Mouse (Mus musculus) G1E (cell line): ENCODE data around the gene Foxj2. TPM values are rescaled to one million over a fixed set of nuclear protein-coding genes. Genes with fewer than 3 reads are reported as not detected.

Source experiments
- ATAC-seq: 2 replicates; pipeline ENCODE4 v1.8.0; 2016; ENCODE audit warnings: mild to moderate bottlenecking; ENCODE audit not compliant: insufficient number of reproducible peaks, poor library complexity, low FRiP score, severe bottlenecking; ENCODE audit errors: extremely low read depth
- DNase-seq: peaks from one replicate; pipeline ENCODE4 v3.0.0; 2012; ENCODE audit warnings: low spot score
- H3K27me3 ChIP-seq: 2 replicates; pipeline ENCODE4 v1.6.1; 2012; ENCODE audit warnings: mild to moderate bottlenecking, low read length, inconsistent platforms; ENCODE audit not compliant: insufficient read depth
- H3K36me3 ChIP-seq: replicated peaks from 2 replicates; pipeline ENCODE3; 2012; ENCODE audit warnings: mild to moderate bottlenecking, inconsistent platforms
- H3K4me1 ChIP-seq: 2 replicates; pipeline ENCODE4 v1.6.1; 2012; ENCODE audit warnings: low read depth, low read length, inconsistent platforms, mixed read lengths; ENCODE audit not compliant: insufficient read depth
- H3K4me3 ChIP-seq: 2 replicates; pipeline ENCODE4 v1.5.1; 2012; ENCODE audit warnings: low read depth, mild to moderate bottlenecking, inconsistent platforms, low read length, moderate library complexity, mixed read lengths
- H3K9me3 ChIP-seq: replicated peaks from 2 replicates; pipeline ENCODE4 v1.6.1; 2012; ENCODE audit warnings: inconsistent platforms
- CTCF ChIP-seq: IDR thresholded peaks from 2 replicates; pipeline ENCODE4 v1.5.1; 2012; ENCODE audit warnings: low read depth, low read length, inconsistent platforms, mixed read lengths
- GATA1 ChIP-seq: IDR thresholded peaks from 2 replicates; pipeline ENCODE4 v1.6.1; 2012; ENCODE audit warnings: borderline replicate concordance, low read length, inconsistent platforms, mixed read lengths
- GATA2 ChIP-seq: IDR thresholded peaks from 2 replicates; pipeline ENCODE4 v1.6.1; 2012; ENCODE audit warnings: low read depth, low read length, inconsistent platforms, borderline replicate concordance
- POLR2AphosphoS5 ChIP-seq: IDR thresholded peaks from 2 replicates; pipeline ENCODE4 v1.6.1; 2012; ENCODE audit warnings: low read depth, low read length, inconsistent platforms; ENCODE audit not compliant: insufficient replicate concordance
- TAL1 ChIP-seq: conservative IDR thresholded peaks from 2 replicates; pipeline ENCODE4 v1.6.1; 2012; ENCODE audit warnings: low read depth, low read length, inconsistent platforms, mixed read lengths
- polyA plus RNA-seq: library from polyadenylated mRNA; stranded (reverse); fragments of >175 nt; gene quantifications from 2 replicates; pipeline ENCODE4 v1.2.3, GENCODE M21; 2012
- total RNA-seq, 2 experiments: library from RNA; stranded (forward) in 1 of 2; stranded (reverse) in 1 of 2; fragments of 200-1000 nt in 1 of 2; fragments of >200 nt in 1 of 2; fragmentation: Nextera tagmentation in 1 of 2; gene quantifications; 2 replicates each; pipeline ENCODE4 v1.2.3; 2014 to 2017

Foxj2 gene
- total and polyA plus RNA-seq, 3 experiments = 3.9 to 27.8 (median 18.6) TPM

GRCm38 (mm10) chr6:122824086-122824485, 4.4 kb downstream of the Foxj2 start:
- H3K4me3 ChIP-seq = no peak overlapping the region
- ATAC-seq (no peak), DNase-seq (no peak)
- TF ChIP-seq GATA2 (no peak), TAL1 (no peak), GATA1 (no peak), CTCF (no peak), POLR2AphosphoS5 (no peak)
- peaks cover 38% of the 10 kb centered on the region for H3K36me3 ChIP-seq
- H3K9me3 ChIP-seq = no peaks in the 10 kb centered on the region
- peaks cover 71% of the 10 kb centered on the region for H3K4me1 ChIP-seq
- no peaks in the 10 kb centered on the region for H3K27me3 ChIP-seq

GRCm38 (mm10) chr6:122825166-122825565, 5.5 kb downstream of the Foxj2 start:
- no peak for ATAC-seq
- TF ChIP-seq POLR2AphosphoS5 (no peak), CTCF (no peak), GATA2 (no peak), TAL1 (no peak), GATA1 (no peak)
- Histone ChIP-seq H3K4me3 (no peak overlapping the region), H3K27me3 (no peaks in the 10 kb centered on the region), H3K4me1 (peaks cover 63% of the 10 kb centered on the region), H3K36me3 (peaks cover 48% of the 10 kb centered on the region), H3K9me3 (no peaks in the 10 kb centered on the region)
- no peak for DNase-seq

GRCm38 (mm10) chr6:122825923-122826742, 6.4 kb downstream of the Foxj2 start:
- Histone ChIP-seq H3K36me3 (peaks cover 58% of the 10 kb centered on the region), H3K27me3 (no peaks in the 10 kb centered on the region), H3K4me3 (peak overlapping the region; percentile 70), H3K9me3 (no peaks in the 10 kb centered on the region), H3K4me1 (peaks cover 53% of the 10 kb centered on the region)
- peak; percentile 91 for ATAC-seq
- TF ChIP-seq GATA2 (no peak), POLR2AphosphoS5 (no peak), GATA1 (no peak), TAL1 (no peak)
- DNase-seq = peak; percentile 82

GRCm38 (mm10) chr6:122828086-122828485, 8.4 kb downstream of the Foxj2 start:
- Histone ChIP-seq H3K9me3 (no peaks in the 10 kb centered on the region), H3K4me1 (peaks cover 38% of the 10 kb centered on the region), H3K27me3 (no peaks in the 10 kb centered on the region), H3K36me3 (peaks cover 59% of the 10 kb centered on the region), H3K4me3 (no peak overlapping the region)
- ATAC-seq (no peak), DNase-seq (no peak)
- peak; percentile 33 for TF ChIP-seq CTCF
- no peak for TF ChIP-seq TAL1

GRCm38 (mm10) chr6:122832880-122833279, 13.2 kb downstream of the Foxj2 start:
- TF ChIP-seq TAL1 (no peak), GATA1 (no peak), GATA2 (no peak), CTCF (no peak), POLR2AphosphoS5 (no peak)
- no peak overlapping the region for H3K4me3 ChIP-seq
- peaks cover 2% of the 10 kb centered on the region; the same call in 1 of the 2 replicates for H3K4me1 ChIP-seq
- no peaks in the 10 kb centered on the region for H3K9me3 ChIP-seq
- DNase-seq (no peak), ATAC-seq (no peak)
- peaks cover 88% of the 10 kb centered on the region for H3K36me3 ChIP-seq
- no peaks in the 10 kb centered on the region for H3K27me3 ChIP-seq

- ATAC-seq = peak; percentile 58
- Histone ChIP-seq H3K9me3 (no peaks in the 10 kb centered on the region), H3K27me3 (no peaks in the 10 kb centered on the region), H3K4me3 (no peak overlapping the region), H3K36me3 (peaks cover 92% of the 10 kb centered on the region), H3K4me1 (no peaks in the 10 kb centered on the region)
- TF ChIP-seq CTCF = peak; percentile 95
- no peak for TF ChIP-seq GATA2
- DNase-seq = no peak
These were observed 14.7 kb downstream of the Foxj2 start for GRCm38 (mm10) chr6:122834365-122834764.

- no peaks in the 10 kb centered on the region for H3K4me1 ChIP-seq
- no peaks in the 10 kb centered on the region for H3K27me3 ChIP-seq
- no peaks in the 10 kb centered on the region for H3K9me3 ChIP-seq
- ATAC-seq (no peak), DNase-seq (no peak)
- no peak overlapping the region for H3K4me3 ChIP-seq
- TF ChIP-seq CTCF (no peak), TAL1 (no peak)
- H3K36me3 ChIP-seq = peaks cover 95% of the 10 kb centered on the region
These were observed 17.3 kb downstream of the Foxj2 start for GRCm38 (mm10) chr6:122836974-122837373.
